Mouse (Mus musculus) testis, postnatal 10 days (tissue): ENCODE results near the gene Nr2f6.
A peak's percentile ranks its signal among the peaks of the same experiment; 100 is the strongest.

Source experiments
- DNase-seq: peaks from one replicate; pipeline ENCODE4 v3.0.0; 2021; ENCODE audit warnings: low spot score

Nr2f6 gene

GRCm38 (mm10) chr8:71391696-71392095 is 9.9 kb upstream of the Nr2f6 start:
- DNase-seq = no peak

GRCm38 (mm10) chr8:71388267-71388666 is 6.5 kb upstream of the Nr2f6 start:
- no peak for DNase-seq

GRCm38 (mm10) chr8:71385212-71385835 is 3.6 kb upstream of the Nr2f6 start:
- DNase-seq = no peak

- DNase-seq = no peak
These were observed 2.1 kb upstream of the Nr2f6 start for GRCm38 (mm10) chr8:71383860-71384259.

GRCm38 (mm10) chr8:71383396-71383795 is 1.6 kb upstream of the Nr2f6 start:
- no peak for DNase-seq

GRCm38 (mm10) chr8:71381971-71382961 is 506 bp upstream of the Nr2f6 start:
- DNase-seq = peak; percentile 94

GRCm38 (mm10) chr8:71380178-71381171 is 1.3 kb downstream of the Nr2f6 start:
- DNase-seq = peak; percentile 63

- DNase-seq = no peak
These were observed 2.2 kb downstream of the Nr2f6 start for GRCm38 (mm10) chr8:71379512-71380075.

- no peak for DNase-seq
These were observed 2.8 kb downstream of the Nr2f6 start for GRCm38 (mm10) chr8:71379008-71379407.

GRCm38 (mm10) chr8:71376423-71377030 is 5.2 kb downstream of the Nr2f6 start:
- no peak for DNase-seq

- peak; percentile 79 for DNase-seq
These were observed 6.0 kb downstream of the Nr2f6 start for GRCm38 (mm10) chr8:71375581-71376422.

- DNase-seq = peak; percentile 67
These were observed 7.0 kb downstream of the Nr2f6 start for GRCm38 (mm10) chr8:71374616-71375206.

- no peak for DNase-seq
These were observed 8.8 kb downstream of the Nr2f6 start for GRCm38 (mm10) chr8:71373000-71373399.

GRCm38 (mm10) chr8:71372427-71372826 is 9.3 kb downstream of the Nr2f6 start:
- DNase-seq = no peak

GRCm38 (mm10) chr8:71371236-71371848 is 10.4 kb downstream of the Nr2f6 start, which contains the start of gene Ocel1:
Gene Ocel1, plus strand, starts transcription at chr8:71371298.
- DNase-seq = peak; percentile 96

- DNase-seq = no peak
These were observed 11.0 kb downstream of the Nr2f6 start for GRCm38 (mm10) chr8:71370711-71371235.

GRCm38 (mm10) chr8:71369040-71369718 is 12.6 kb downstream of the Nr2f6 start:
- no peak for DNase-seq

GRCm38 (mm10) chr8:71368366-71368765 is 13.4 kb downstream of the Nr2f6 start:
- no peak for DNase-seq
